Mouse (Mus musculus) gastrocnemius, adult 2 months (tissue): Measurements from ENCODE around the gene Nubp1. TPM values are rescaled to one million over a fixed set of nuclear protein-coding genes. Genes with fewer than 3 reads are reported as not detected.
A peak's percentile ranks its signal among the peaks of the same experiment; 100 is the strongest.

Source experiments
- DNase-seq: peaks from one replicate; pipeline ENCODE4 v3.0.0; 2022
- H3K27ac ChIP-seq: fragments of 200-600 bp; 2 replicates; pipeline ENCODE4 v1.8.1; 2022; ENCODE audit warnings: mild to moderate bottlenecking
- H3K4me3 ChIP-seq: fragments of 200-600 bp; 2 replicates; pipeline ENCODE4 v1.8.1; 2022; ENCODE audit warnings: mild to moderate bottlenecking, moderate library complexity
- CTCF ChIP-seq: fragments of 200-600 bp; IDR thresholded peaks from 2 replicates; pipeline ENCODE4 v1.8.1; 2022; ENCODE audit warnings: antibody characterized with exemption, mild to moderate bottlenecking, moderate library complexity
- intact Hi-C: fragments of 180-260 bp; cut with DNase I; formaldehyde crosslinking; loops from one replicate; pipeline ENCODE4 v1.15.1; 2025
- total RNA-seq, 2 experiments: library from RNA; stranded (reverse); gene quantifications; 2 replicates each; pipeline ENCODE4 v1.2.3; 2021

Gene Nubp1
- total RNA-seq, 2 experiments from 2014 or later: 6.2 to 6.3 TPM

- no peak overlapping the region; the same call in 1 of the 2 replicates for H3K27ac ChIP-seq
Observed at GRCm38 (mm10) chr16:10384544-10384943, 27.2 kb upstream of the Nubp1 start.

DNA sequence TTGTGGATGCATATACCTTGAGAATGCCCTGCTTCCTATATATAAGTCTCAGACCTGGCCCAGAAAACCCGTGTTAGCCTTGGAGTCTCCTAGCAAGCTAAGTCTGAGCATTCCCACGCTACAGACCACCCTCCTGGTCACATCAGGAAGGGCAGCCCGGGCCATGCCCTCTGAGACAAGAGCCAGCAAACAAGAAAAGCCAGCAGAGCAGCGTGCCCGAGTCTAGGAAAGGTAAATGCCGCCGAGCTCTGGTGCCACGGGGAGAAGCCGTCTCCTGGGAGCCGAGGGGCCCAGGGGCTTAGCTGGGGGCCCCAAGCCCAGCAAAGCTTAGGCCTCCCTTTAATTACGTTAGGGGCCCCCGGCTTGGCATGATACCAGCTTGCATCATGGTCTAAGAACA, 26.5 kb upstream of the Nubp1 start:
- intact Hi-C loops: no loop called here
- no peak for DNase-seq
- Histone ChIP-seq H3K27ac (no peak overlapping the region), H3K4me3 (no peak overlapping the region)
- TF ChIP-seq CTCF: no peak

More at GRCm38 (mm10) chr16:10384544-10384943, 27.2 kb upstream of the Nubp1 start:
- H3K4me3 ChIP-seq: peak overlapping the region; percentile 62
- DNase-seq: no peak
- TF ChIP-seq CTCF: no peak
- intact Hi-C loops: no loop called here

GRCm38 (mm10) chr16:10388634-10389365, 22.9 kb upstream of the Nubp1 start:
- H3K27ac ChIP-seq: no peak overlapping the region
- no peak overlapping the region for H3K4me3 ChIP-seq
- TF ChIP-seq CTCF: no peak
- intact Hi-C loops: no loop called here
- no peak for DNase-seq

DNA sequence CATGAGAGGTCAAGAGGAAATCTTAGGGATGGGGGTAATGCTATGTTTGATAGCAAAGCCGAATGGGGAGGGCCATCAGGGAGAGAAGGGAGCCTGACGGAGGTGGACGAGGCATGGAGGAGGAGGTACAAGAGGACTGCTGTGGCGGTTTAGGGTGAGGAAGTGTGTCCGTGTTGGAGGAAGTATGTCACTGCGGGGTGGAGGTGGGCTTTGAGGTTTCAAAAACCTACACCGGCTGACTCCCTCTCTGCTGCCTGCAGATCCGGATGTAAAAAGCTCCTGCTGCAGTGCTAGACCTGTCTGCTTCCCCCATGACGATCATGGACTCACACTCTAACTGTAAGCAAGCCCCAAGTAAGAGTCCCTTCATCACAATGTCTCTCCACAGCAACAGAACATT, 19.2 kb upstream of the Nubp1 start:
- intact Hi-C loops: no loop called here

GRCm38 (mm10) chr16:10394699-10395540, 16.8 kb upstream of the Nubp1 start, which contains the start of gene Tekt5:
Tekt5 (minus strand) TSS chr16:10395490.
- intact Hi-C loops: no loop called here
- peak; percentile 36 for DNase-seq
- peak within 1 kb of the TSS; percentile 61 for H3K4me3 ChIP-seq
- peak; percentile 65 for TF ChIP-seq CTCF
- no peak within 1 kb of the TSS for H3K27ac ChIP-seq

More for the DNA sequence above, 19.2 kb upstream of the Nubp1 start:
- TF ChIP-seq CTCF: no peak
- H3K4me3 ChIP-seq: no peak overlapping the region
- no peak overlapping the region for H3K27ac ChIP-seq
- DNase-seq: no peak

- peak; percentile 6 for DNase-seq
- Histone ChIP-seq H3K27ac (no peak overlapping the region), H3K4me3 (no peak overlapping the region)
- TF ChIP-seq CTCF: no peak
- intact Hi-C loops: loop anchor here (1.0 kb wide), 1 partner anchor 118 kb away; no protein-coding TSS in a partner anchor
Observed at GRCm38 (mm10) chr16:10398755-10399154, 13.0 kb upstream of the Nubp1 start.

DNA sequence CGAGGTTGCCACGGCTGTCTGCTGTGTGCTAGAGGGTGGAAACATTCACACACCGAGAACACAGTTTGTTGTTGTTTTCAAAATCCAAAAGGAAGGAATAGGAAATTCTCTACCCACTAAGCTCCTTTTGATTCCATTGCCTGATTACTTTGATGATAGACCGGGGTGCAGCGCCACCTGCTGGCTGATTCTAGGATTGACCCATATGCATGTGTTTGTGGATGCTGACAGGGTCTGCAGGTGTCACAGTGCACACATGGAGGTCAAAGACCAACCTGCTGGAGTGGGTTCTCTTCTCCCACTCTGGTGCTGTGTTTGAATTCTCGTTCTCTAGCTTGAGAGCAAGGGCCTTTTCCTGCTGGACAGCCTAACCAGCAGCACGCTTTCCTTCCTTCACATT, 12.6 kb upstream of the Nubp1 start:
- peak; percentile 97 for TF ChIP-seq CTCF
- DNase-seq: peak; percentile 79
- intact Hi-C loops: no loop called here
- no peak overlapping the region for H3K4me3 ChIP-seq
- no peak overlapping the region for H3K27ac ChIP-seq

DNA sequence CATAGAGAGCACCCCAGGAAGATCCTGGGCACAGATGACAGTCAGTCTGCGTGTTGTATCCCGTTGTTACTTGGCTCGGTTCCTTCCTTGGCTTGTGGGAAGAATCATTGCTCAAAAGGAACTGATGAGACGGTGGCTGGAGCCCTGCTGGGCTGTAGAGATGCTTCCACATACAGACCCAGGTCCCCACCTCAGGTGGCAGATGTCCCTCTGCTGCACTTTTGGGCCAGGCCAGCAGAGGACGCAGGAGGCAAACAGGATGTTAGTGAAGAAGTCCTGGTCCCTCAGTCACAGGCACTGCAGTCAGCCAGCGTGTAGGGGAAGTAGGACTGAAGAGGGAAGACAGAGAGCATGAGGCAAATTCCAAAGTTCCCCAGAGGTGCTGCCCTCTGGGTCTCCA, 4.2 kb downstream of the Nubp1 start:
- no peak overlapping the region for H3K27ac ChIP-seq
- TF ChIP-seq CTCF: peak; percentile 36
- H3K4me3 ChIP-seq: no peak overlapping the region
- DNase-seq: peak; percentile 41
- intact Hi-C loops: loop anchor here (10.0 kb wide), 1 partner anchor 1541 kb away; no protein-coding TSS in a partner anchor

- peak; percentile 63 for TF ChIP-seq CTCF
- intact Hi-C loops: loop anchor here (10.0 kb wide), 1 partner anchor 1542 kb away; no protein-coding TSS in a partner anchor
- peak; percentile 8 for DNase-seq
- H3K4me3 ChIP-seq: no peak overlapping the region
- H3K27ac ChIP-seq: no peak overlapping the region
Observed at GRCm38 (mm10) chr16:10416866-10417265, 5.1 kb downstream of the Nubp1 start.

DNA sequence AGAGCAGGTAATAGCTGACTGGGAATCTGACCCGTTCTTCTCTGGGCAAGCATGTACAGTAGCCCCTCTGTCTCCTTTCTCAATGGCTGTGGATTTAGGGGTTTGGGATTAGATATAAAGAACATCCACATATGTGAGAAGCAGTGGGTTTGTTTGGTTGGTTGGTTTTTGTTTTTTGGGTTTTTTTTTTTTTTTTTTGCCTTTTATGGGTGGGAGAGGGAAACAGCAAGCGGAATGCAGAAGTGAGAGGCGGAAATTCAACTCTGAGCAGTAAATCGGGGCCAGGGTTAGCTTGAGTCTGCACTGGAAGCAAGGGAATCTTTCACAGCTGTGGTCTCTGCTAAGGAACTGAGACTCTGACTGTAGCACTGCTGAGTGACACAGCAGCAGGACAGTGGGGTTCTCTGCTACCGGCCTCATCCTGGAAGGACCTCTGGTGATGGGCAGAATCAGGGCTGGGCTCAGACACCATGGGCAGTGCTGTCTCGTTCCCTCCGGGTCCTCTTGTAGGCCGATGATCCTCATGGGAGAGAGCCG, 6.0 kb downstream of the Nubp1 start:
- DNase-seq: peak; percentile 13
- no peak for TF ChIP-seq CTCF
- intact Hi-C loops: loop anchor here (10.0 kb wide), 1 partner anchor 1543 kb away; no protein-coding TSS in a partner anchor
- Histone ChIP-seq H3K27ac (no peak overlapping the region), H3K4me3 (no peak overlapping the region)

- no peak overlapping the region for H3K4me3 ChIP-seq
- no peak overlapping the region for H3K27ac ChIP-seq
- no peak for TF ChIP-seq CTCF
- peak; percentile 1 for DNase-seq
- intact Hi-C loops: no loop called here
Observed at GRCm38 (mm10) chr16:10420447-10421054, 8.8 kb downstream of the Nubp1 start.

GRCm38 (mm10) chr16:10431911-10432310, 20.2 kb downstream of the Nubp1 start:
- no peak for DNase-seq
- intact Hi-C loops: no loop called here
- H3K4me3 ChIP-seq: no peak overlapping the region
- no peak for TF ChIP-seq CTCF
- H3K27ac ChIP-seq: no peak overlapping the region
